Mouse (Mus musculus) right cerebral cortex, postnatal 4 days (tissue): ENCODE data around the gene Mapkapk3.

Source experiments
- DNase-seq: peaks from one replicate; pipeline ENCODE4 v3.0.0-alpha.2; 2022

The Mapkapk3 gene

DNA sequence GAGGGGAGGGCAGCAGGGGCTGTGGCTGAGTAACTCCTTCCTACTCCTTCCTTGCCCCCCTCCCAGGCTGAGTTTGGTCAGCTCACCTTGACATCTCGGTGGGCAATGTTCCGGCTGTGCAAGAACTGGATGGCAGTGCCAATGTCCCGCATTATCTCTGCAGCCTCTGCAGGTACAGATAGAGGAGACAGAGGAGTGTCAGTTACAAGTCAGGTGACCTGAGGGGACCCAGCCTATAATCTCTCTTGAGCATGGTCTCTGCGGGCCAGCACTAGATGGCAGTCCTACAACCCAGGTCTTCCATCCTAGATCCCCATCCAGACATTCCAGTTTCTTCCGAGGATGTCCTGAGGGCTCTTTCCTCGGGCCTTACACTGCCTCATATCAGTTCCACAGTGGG is 27.9 kb downstream of the Mapkapk3 start:
- no peak for DNase-seq

DNA sequence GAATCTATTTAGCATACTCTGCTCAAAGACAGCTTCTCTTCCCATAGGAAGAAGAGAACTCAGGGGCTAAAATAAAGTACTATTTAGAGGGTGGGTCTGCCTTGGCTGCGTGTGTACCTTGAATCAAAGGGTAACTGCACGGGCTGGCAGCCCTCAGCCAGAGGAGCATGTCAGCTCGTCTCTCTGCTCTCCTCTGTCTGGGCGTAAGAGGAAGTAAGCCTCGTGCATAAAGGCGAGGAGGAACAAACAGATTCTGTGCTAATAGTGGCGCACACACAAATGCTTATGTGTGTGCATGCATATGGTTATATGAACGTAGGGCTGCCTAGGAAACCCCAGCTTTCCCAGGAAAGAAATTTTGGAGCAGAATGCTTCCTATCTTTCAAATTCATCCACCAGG is 28.8 kb downstream of the Mapkapk3 start:
- DNase-seq = no peak

DNA sequence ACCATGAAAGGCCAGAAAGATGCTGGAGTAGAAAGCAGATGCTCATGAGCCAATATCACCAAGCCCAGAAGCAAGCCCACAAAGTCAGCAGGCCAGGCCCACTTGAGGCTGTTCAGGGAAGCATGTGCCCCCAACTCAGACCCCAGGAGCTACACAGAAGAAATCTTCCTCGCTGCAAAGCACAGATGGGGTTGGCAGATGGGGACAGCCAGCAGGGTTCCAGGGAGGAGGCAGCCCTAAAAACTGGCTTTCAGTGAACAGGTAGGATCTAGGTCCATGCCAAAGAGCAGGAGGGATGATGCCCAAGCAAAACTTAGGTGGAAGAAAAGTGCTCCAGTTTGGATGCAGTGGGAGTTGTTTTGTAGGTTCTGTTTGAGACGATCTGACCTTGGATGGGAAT is 29.2 kb downstream of the Mapkapk3 start:
- DNase-seq = no peak

DNA sequence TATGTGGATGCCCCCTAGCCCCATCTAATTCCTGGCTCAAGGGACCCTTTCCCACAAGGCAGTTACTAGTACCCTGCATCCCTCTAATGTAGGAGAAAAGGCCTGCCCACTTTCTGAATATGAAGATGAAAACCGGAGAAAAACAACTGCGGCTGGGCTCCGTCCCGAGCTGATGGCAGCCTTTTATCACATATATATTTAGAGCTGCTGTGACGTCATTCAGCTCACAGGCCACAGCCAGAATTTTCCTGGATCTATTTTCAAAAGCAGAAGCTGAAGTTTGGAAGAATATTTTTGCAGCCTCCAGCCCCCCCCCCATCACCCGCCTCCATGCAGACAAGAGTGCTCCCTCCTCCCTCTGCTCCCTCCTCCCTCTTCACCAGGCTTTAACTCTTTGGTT is 30.1 kb downstream of the Mapkapk3 start:
- peak; percentile 56 for DNase-seq

DNA sequence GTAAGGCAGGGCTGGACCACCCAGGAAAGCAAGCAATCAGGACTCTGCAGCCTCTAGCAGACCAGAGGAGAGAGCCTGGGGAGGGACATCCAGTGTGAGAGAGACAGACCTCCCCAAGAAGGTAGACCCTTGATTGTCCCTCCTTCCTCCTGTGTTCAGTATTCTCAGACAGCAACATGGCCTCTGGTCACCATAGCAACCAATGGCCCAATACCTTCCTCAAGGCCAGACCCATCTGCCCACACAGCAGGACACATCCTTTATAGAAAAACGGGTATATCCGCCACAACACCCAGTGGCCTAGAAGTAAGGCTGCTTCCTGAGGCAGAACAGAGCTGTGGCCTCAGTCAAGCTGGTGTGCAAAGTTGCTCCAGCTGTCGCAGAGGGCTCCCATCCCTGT is 34.1 kb downstream of the Mapkapk3 start:
- no peak for DNase-seq

DNA sequence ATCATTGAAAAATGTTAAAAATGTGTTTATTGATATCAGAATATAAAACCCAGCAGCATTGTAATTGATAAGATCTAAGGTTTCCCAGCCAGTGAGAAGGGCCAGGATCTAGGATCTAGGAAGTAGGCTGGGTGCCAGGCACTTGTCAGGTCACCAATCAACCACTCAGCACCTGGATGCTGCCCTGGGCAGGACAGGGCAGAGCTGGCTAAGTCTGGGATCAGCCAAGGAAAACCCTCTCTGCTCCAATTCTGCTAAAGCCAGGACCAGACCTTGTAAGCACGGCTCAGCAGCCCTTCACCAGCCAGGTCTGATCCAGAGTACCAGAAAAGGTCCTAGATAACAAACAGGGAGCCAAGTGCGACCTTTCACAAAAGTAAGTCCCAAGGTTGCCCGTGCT is 34.8 kb downstream of the Mapkapk3 start:
- DNase-seq = no peak

DNA sequence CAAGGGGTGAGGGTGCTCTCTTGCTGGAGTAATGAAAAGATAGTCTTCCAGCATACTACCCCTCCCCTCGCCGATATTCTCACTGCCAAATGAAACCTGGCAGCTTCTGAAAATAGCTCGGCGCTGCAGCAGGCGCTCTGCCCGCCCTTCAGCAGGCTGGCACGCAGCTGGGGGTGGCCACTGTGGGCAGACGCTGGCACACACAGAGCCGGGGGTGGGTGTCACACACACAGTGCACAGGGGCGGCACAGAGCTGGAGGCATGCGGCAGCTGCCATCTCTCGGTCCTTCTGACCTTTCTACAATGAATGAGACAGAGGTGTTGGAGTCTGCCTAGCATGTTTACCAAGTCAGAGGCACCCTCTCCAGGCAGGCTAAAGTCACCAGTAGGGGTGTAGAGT is 35.2 kb downstream of the Mapkapk3 start:
- peak; percentile 66 for DNase-seq

DNA sequence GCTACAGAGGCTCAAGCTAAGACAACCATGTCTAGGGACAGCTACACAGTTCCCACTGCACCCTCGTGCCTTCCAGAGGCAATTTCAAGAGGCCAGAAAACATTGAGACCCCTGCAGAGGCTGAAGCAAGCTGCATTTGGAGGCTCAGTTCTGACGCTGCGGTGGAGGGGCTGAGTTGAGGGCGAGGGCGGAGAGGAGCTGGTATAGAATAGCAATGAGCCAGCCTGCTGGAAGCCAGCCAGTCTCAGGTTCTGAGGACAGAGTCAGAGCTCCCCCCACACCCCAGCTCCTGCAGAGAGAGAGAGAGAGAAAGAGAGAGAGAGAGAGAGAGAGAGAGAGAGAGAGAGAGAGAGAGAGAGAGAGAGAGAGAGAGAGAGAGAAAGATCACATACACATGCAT is 37.5 kb downstream of the Mapkapk3 start:
- peak; percentile 73 for DNase-seq

DNA sequence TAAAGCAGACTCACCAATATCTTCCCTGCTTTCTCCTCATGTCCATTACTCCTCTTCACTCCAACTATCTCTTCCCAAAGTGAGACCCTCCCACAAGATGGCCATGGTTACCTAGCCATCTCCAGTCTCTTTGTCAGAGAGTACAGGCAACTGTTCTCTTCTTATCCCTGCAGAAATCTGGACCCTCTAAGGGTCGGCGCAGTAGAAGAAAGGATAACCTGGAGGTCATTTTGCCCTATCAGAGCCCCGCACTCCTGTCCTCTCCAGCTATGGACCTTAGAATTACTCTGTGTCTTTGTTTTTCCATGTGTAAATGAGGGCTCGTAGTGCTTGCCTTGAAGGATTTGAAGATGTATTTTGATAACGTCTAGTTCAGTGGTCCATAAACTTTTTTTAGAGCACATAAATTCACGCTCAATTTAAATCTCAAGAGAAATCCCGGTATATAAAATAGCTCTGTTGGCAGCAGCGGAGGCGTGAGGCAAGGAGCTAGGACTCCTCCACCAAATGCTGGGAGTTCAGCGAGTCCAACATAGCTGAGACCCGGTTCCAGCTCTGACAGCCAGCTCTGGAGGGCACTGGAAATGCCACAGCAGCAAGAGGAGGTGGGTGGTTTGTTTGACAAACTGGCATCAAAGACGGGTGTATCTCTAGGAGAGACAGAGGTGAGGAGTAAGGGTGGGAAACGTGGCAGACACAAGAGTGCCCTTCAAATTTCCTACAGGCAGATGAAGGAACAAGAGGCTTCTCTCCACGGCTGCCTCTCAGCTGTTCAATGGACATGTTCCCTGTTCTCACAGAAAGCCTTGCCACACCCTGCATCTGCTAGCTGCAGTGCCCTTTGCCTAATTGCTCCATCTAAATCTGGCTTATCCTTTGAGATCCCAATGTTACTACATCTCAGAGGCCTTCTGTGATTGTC is 39.0 kb downstream of the Mapkapk3 start:
- DNase-seq = peak; percentile 46

DNA sequence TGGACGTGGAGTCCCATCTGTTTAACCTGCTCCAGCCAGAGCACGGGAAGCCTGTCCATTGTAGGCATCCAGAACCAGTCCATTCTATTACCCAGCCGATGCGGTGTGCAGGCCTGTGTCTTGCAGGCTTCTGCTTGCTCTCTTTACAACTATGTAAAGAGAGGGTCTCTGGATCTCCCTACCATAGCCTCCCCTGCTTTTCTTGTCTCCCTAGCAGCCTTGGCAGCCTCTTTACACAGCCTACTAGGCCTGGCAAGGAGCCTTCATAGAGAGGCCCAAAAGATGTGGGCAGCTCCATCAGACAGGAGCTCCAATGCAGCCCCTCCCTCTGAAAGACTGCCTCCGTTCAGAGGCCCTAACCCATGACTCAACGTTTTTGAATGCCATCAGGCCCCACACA is 40.5 kb downstream of the Mapkapk3 start:
- DNase-seq = no peak

DNA sequence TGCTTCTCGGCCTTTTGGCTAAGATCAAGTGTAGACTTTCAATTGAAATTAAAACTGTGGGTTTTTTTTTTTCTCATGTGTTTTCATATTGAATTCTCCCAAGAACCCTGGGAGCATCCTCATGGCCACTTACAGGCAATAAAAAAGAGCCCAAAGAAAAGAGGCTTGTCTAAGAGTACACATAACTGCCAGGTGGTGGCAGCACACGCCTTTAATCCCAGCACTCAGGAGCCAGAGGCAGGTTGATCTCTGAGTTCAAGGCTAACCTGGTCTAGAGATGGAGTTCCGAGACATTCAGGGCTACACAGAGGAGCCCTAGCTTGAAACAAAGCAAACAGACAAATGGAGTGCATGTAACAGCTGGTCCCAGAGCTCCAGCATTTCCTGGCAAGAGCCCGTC is 43.5 kb downstream of the Mapkapk3 start:
- no peak for DNase-seq

DNA sequence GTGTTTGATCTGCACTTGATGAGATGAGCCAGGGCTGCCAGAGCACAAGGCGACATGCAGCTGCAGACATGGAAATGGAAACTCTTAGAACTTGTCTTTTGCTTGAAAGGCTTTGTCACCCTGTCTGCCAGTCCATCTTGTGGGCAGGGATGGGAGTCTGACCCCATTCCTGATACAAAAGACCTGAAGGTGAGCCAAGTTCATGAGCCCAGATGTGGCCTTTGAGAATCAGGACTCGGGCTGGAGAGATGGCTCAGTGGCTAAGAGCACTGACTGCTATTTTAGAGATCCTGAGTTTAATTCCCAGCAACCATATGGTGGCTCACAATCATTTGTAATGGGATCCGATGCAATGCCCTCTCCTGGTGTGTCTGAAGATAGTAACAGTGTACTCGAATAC is 44.4 kb downstream of the Mapkapk3 start:
- no peak for DNase-seq

DNA sequence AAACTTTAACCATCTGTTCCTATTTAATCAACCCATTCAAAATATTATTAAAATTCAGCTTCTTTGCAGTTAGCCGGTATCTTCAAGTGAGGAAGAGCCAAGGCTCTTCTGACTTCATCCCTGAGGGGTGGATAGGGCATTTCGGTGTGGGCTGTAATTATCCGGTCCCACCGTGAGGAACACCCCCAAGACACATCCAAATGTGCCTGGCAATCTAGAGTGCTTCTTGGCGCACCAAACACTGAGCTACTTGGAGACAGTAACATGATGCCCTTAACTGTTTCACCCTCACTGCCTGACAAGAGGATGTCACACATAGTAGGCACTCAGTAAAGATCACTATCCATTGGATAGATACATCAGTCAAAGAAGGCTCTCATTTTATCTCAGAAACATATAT is 53.5 kb downstream of the Mapkapk3 start:
- DNase-seq = no peak

DNA sequence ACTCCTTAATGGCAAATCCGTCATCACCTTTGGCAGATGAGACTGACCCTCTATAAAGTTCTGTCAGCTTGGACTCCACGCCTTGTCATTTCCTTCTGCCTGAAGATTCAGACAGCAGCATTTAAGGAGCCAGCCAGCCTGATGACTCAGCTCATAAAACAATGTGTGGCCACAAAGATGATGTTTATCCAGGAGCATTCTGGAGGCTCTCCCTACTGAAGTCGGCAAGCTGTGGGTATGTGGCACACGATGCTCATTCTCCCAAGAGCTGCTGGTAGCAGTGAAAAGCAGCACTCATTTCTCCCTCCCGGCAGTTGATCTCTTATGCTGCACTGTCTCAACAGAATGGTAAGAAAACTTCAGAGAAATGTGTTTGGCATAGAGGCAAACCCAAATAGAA is 54.4 kb downstream of the Mapkapk3 start:
- DNase-seq = no peak

DNA sequence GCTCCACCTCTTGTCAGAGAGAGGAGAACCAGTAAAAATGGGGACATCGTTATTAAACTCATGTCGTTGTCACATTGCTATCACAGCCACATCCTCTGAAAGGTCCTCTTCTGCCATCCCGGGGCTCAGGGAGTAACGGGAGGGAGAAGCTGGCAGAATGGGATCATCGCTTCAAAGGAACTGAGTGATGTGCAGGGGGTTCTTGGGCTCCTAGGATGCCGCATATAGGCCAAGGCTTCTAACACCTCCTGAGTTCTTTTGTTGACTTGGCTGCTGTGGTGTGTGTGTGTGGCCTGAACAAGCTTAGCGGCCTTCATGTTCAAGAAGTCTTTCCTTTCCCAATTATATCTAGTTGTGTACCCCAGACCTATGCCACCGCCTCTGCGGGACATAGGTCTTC is 57.5 kb downstream of the Mapkapk3 start:
- no peak for DNase-seq

DNA sequence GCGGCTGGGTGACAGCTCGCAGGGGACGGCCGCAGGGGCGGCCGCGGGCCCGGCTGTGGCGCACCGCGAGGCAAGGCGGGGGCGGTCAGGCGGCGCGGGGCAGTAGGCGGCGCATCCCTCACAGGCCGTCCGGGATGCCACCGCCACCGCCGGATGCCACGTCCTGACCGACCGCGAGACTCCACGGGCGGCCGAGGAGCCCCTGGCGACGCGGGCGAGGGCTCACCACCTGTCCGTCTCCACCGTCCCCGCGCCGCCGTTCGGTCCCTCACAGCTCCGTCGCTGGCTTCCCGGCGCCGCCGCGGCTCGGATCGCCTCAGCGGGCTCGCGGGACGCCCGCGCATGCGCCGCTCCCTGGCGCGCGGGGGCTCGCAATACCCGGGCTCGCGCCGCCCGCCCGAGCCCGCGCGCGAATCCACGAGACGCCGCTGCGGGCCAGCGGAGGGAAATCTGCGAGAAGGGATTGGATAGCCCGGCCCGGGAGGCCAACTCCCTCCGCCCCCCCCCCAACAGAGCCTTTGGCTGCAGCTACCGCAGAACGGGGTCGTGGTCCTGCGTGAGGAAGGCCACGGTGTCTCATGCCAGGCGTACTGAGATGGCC is 58.0 kb downstream of the Mapkapk3 start, which contains the start of gene Dock3:
TSS of gene Dock3 (minus strand) at position 371 of the 601 bp plus-strand sequence.
- peak; percentile 81 for DNase-seq

DNA sequence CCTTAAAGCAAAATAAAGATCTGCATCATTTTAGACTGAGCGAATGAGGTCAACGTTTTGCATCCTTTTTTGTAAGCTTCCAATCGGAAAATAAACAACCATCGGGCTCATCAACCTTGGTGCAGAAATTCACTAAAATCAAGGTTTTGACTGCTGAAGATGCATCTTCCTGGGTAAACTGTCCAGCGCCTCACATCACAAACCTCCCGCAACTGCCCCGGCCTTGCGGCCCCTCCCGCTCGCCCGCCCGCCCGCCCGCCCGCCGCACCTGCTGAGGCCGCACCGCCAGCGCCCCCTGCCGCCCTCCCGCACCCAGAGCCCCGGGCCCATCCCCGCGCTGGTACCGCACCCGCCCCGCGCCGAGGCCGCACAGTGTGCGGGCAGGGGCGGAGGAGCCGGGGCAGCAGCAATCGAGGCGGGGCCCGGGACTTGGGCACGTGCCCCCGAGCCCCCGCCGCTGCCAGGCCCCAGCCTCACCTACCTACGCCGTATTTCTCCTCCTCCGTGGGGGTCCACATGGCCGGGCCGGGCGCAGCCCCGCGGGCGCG is 58.6 kb downstream of the Mapkapk3 start:
- peak; percentile 85 for DNase-seq

DNA sequence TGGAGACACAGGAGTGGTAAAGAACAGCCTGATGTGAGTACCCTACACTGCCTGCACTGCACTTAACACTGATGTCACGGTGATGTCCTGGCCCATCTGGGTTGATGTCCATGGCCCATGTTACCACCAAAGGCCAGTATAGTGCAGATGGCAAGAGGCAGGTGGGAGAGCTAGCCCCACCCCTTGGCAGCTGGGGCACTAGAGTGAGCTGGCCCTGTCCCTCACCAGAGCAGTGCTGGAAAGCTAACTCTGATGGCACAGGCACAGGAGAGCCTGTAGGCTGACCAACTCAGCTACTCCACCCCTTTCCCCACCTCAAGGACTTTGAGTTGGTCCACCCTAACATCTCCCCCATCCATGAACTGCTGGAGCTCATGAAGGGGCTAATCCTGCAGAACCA is 65.1 kb downstream of the Mapkapk3 start:
- no peak for DNase-seq
